ENCODE assay signal across 24 mouse cellular contexts in genomic region chr2:58645667-58646066, GRCm38 (mm10).
DNase-seq lines count a peak whose midpoint lies in the region; ATAC-seq and TF ChIP-seq lines count a peak whose summit lies in the region.
"Had no signal": no experiment of that assay in that cellular context is flagged by ENCODE, and none has a peak within 500 bp of the region (broad histone marks: within the 10 kb centered on the region; RNA-seq: fewer than 3 reads in every experiment).

No protein-coding gene starts in this region.

- TF ChIP-seq CTCF in left cerebral cortex, adult 2 months (IDR thresholded peaks at IDR 0.05): no peak

- peak; percentile 59 for ATAC-seq in frontal cortex, adult (ENCODE audit: low TSS enrichment)
- ATAC-seq: forebrain, embryonic 15.5 days; Patski had no signal

- DNase-seq in frontal cortex, postnatal 10 days (ENCODE audit: low spot score in 2 of 2): no peak
- peak; percentile 38 to 68 for DNase-seq in left cerebral cortex, postnatal 14 days (ENCODE audit: low spot score in 2 of 2)
- no peak for DNase-seq in left cerebral cortex, adult 2 months (ENCODE audit: extremely low spot score in 1 of 2, low spot score in 2 of 2)
- peak; percentile 50 to 77 for DNase-seq in right cerebral cortex, postnatal 10 days (ENCODE audit: low spot score in 2 of 2)
- no peak for DNase-seq in right cerebral cortex, postnatal 14 days
- DNase-seq in thymus, postnatal 14 days: no peak
- DNase-seq: adrenal gland, postnatal 10 days; adrenal gland, postnatal 36 days; B cell, adult 2 months; cerebellum, adult 11 months; cerebellum, adult 2 months; cerebellum, adult 9-11 months; cerebellum, postnatal 25 days; gastrocnemius, adult 2 months; gastrocnemius, postnatal 14 days; heart, adult 11 months had no signal

- intact Hi-C loops in left cerebral cortex, postnatal 14 days (cut with DNase I): no loop called here
- intact Hi-C loops in left cerebral cortex, adult 2 months (cut with DNase I): no loop called here

- H3K4me3 ChIP-seq in left cerebral cortex, adult 2 months: no peak overlapping the region
- H3K4me3 ChIP-seq: embryonic facial prominence, embryonic 12.5 days; embryonic facial prominence, embryonic 15.5 days; forebrain, embryonic 12.5 days; forebrain, embryonic 15.5 days; gastrocnemius, adult 2 months; hindbrain, embryonic 12.5 days; hindbrain, embryonic 15.5 days had no signal

- no peak overlapping the region for H3K27ac ChIP-seq in left cerebral cortex, adult 2 months
- H3K27ac ChIP-seq: embryonic facial prominence, embryonic 12.5 days; embryonic facial prominence, embryonic 15.5 days; forebrain, embryonic 12.5 days; forebrain, embryonic 15.5 days; gastrocnemius, adult 2 months; hindbrain, embryonic 12.5 days; hindbrain, embryonic 15.5 days had no signal

Comparison
In these comparisons a context has a peak if more than half of its experiments do, and no peak if none do; other contexts are left out.
1. DNase-seq: peak in left cerebral cortex, postnatal 14 days (2 of 2) and right cerebral cortex, postnatal 10 days (2 of 2); none in frontal cortex, postnatal 10 days (0 of 2), left cerebral cortex, adult 2 months (0 of 2), right cerebral cortex, postnatal 14 days (single experiment) and thymus, postnatal 14 days (single experiment).